Mouse (Mus musculus): ENCODE measurements around the gene Osm. TPM values are rescaled to one million over a fixed set of nuclear protein-coding genes. Genes with fewer than 3 reads are reported as not detected.

Gene Osm
- polyA plus RNA-seq, 1 experiment from 2014 or later: not detected

GRCm38 (mm10) chr11:4252886-4253285 lies 16.7 kb downstream of the Osm start:
- no peaks in the 10 kb centered on the region for H3K9me3 ChIP-seq
- H3K36me3 ChIP-seq (replicated peaks): no peaks in the 10 kb centered on the region
- H3K27ac ChIP-seq: no peak overlapping the region
- no peak for DNase-seq (ENCODE audit: extremely low spot score, low spot score)
- peaks cover 3% of the 10 kb centered on the region; the same call in 1 of the 2 replicates for H3K27me3 ChIP-seq (ENCODE audit: poor library complexity, severe bottlenecking)
- no peak overlapping the region for H3K4me3 ChIP-seq
- H3K4me1 ChIP-seq: no peaks in the 10 kb centered on the region
- 65% methylated on average over 2 of the region's 2 CpGs for WGBS

DNA sequence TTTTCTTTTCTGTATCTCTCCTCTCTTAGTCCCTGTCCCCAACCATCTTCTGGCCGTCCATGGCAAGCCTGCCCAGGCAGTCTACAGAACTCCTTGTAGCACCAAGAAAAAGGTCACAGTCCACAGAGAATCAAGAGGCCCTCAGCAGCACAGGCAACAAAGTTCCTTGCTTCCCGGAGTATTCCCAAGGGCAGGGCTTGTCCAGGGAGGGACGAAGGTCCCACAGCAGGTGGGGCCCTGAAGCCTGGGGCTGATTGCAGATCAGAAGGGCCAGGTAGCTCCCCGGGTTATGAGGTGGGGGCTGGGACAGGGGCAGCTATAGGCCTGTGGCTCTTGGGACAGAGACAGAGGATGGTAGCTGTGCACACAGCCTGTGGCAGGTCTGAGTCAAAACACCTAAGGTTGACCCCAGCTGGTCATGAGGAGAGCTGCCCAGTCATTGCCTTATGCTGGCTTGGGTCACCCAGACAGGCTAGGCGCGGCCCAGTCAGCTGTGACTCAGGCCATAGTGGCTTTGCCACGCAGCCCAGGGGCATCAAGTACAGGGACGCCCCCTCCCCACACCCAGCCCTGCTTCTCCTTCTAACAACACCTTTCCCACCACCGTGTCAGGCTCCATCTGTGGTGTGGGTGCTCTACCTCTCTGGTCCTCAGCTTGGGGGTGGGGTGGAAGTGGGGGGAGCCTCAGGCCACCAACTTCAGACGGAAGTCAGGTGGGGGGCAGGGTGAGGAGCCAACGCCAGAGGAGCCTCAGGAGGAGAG lies 20.8 kb downstream of the Osm start, which contains the start of gene Lif:
Gene Lif (plus strand): TSS at position 712 of the 762 bp plus-strand sequence.
- WGBS: 67% methylated on average over 11 of the region's 11 CpGs
- DNase-seq (ENCODE audit: extremely low spot score, low spot score): no peak
- Histone ChIP-seq H3K27me3 (ENCODE audit: poor library complexity, severe bottlenecking) (peaks cover 12% of the 10 kb centered on the region), H3K36me3 (replicated peaks) (no peaks in the 10 kb centered on the region), H3K9me3 (no peaks in the 10 kb centered on the region), H3K27ac (no peak within 1 kb of the TSS), H3K4me3 (no peak within 1 kb of the TSS; the same call in 1 of the 2 replicates), H3K4me1 (peaks cover 23% of the 10 kb centered on the region)

- DNase-seq (ENCODE audit: extremely low spot score, low spot score): no peak
- Histone ChIP-seq H3K4me3 (no peak overlapping the region), H3K27ac (no peak overlapping the region), H3K4me1 (peaks cover 29% of the 10 kb centered on the region), H3K27me3 (ENCODE audit: poor library complexity, severe bottlenecking) (peaks cover 19% of the 10 kb centered on the region), H3K36me3 (replicated peaks) (no peaks in the 10 kb centered on the region), H3K9me3 (no peaks in the 10 kb centered on the region)
- 55% methylated on average over 5 of the region's 5 CpGs for WGBS
These were observed 21.5 kb downstream of the Osm start for GRCm38 (mm10) chr11:4257756-4258155.

DNA sequence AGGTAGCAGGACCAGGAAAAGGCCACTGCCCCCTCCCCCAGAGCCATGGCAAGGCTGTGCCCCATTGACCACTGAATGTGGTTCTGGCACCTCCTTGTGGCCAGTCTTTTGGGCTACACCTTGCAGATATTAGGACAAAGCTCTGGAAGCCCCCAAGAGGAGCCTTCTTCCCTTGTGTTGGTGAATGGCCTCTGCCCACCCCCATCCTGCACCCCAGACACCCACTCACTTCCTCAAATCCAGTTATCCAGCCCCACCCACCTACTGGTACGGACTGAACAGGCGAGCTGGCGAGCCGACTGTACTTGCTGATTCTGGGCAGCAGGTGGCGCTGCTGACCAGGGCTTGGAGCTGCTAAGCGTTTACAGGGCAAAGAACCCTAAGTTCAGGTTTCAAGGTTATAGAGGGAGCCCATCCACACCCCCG lies 22.4 kb downstream of the Osm start:
- 2% methylated on average over 7 of the region's 7 CpGs for WGBS
- H3K36me3 ChIP-seq (replicated peaks): no peaks in the 10 kb centered on the region
- DNase-seq (ENCODE audit: extremely low spot score, low spot score): peak; percentile 79
- H3K4me1 ChIP-seq: peaks cover 38% of the 10 kb centered on the region
- H3K9me3 ChIP-seq: no peaks in the 10 kb centered on the region
- H3K27ac ChIP-seq: no peak overlapping the region
- peak overlapping the region; percentile 37 for H3K4me3 ChIP-seq
- peaks cover 28% of the 10 kb centered on the region for H3K27me3 ChIP-seq (ENCODE audit: poor library complexity, severe bottlenecking)

DNA sequence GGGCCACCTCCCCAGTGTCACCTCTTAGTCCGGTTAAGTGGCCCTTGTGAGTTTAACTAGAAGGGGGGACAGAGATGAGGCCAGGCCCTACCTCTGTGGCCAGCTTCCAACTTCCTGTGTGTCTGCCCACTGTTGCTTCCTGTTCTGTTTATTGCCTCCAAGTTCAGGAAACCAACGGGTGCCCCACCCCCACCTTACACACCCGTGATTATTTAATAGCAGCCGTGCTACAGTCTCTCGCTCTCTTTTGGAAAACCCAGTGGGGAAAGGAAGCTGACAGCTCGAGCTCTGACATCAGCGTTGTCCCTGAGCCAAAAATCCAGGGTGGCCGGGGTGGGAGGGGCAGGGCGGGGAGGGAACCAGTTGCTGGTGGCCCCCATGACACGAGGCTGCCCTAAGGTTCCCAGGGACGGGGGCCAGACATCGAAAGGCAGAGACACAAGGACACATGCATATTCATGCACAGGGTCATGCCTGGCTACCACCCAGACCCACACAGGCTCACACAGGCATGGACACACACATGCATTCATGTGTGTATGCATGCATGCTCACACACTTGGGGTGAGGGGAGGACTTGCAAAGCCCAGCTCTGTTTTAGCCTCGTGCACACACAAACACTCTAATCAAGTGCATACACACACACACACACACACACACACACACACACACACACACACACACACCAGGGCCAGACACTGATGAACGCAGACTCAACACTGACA lies 24.4 kb downstream of the Osm start:
- DNase-seq (ENCODE audit: extremely low spot score, low spot score): no peak
- no peak overlapping the region for H3K4me3 ChIP-seq
- WGBS: 76% methylated on average over 14 of the region's 14 CpGs
- peaks cover 43% of the 10 kb centered on the region for H3K4me1 ChIP-seq
- no peak overlapping the region for H3K27ac ChIP-seq
- H3K36me3 ChIP-seq (replicated peaks): no peaks in the 10 kb centered on the region
- no peaks in the 10 kb centered on the region for H3K9me3 ChIP-seq
- H3K27me3 ChIP-seq (ENCODE audit: poor library complexity, severe bottlenecking): peaks cover 48% of the 10 kb centered on the region

DNA sequence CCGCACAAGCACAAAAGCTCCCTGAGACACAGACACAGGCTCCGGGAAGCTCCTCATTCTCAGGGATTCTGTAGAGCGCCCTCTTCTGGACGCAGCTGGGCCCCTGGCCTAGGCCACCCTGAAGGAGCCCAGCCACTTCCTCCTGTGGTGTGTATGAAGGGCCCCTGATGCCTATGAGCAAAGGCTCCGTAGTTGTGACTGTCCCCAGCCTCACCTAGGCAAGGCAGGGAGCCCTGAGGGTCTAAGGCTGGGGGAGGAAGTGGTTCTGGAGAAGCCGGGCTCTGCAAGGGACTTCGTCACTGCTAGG lies 24.9 kb downstream of the Osm start:
- H3K27ac ChIP-seq: peak overlapping the region; percentile 35; the same call in 1 of the 2 replicates
- 43% methylated on average over 7 of the region's 7 CpGs for WGBS
- H3K4me3 ChIP-seq: no peak overlapping the region
- no peaks in the 10 kb centered on the region for H3K9me3 ChIP-seq
- no peaks in the 10 kb centered on the region for H3K36me3 ChIP-seq (replicated peaks)
- peaks cover 53% of the 10 kb centered on the region for H3K27me3 ChIP-seq (ENCODE audit: poor library complexity, severe bottlenecking)
- H3K4me1 ChIP-seq: peaks cover 48% of the 10 kb centered on the region
- DNase-seq (ENCODE audit: extremely low spot score, low spot score): peak; percentile 55

- no peak for DNase-seq (ENCODE audit: extremely low spot score, low spot score)
- WGBS: 49% methylated on average over 5 of the region's 5 CpGs
- H3K36me3 ChIP-seq (replicated peaks): no peaks in the 10 kb centered on the region
- no peak overlapping the region for H3K27ac ChIP-seq
- H3K27me3 ChIP-seq (ENCODE audit: poor library complexity, severe bottlenecking): peaks cover 61% of the 10 kb centered on the region
- H3K4me3 ChIP-seq: no peak overlapping the region
- no peaks in the 10 kb centered on the region for H3K9me3 ChIP-seq
- peaks cover 56% of the 10 kb centered on the region for H3K4me1 ChIP-seq
These were observed 25.7 kb downstream of the Osm start for GRCm38 (mm10) chr11:4261969-4262368.

GRCm38 (mm10) chr11:4262847-4263246 lies 26.6 kb downstream of the Osm start:
- H3K36me3 ChIP-seq (replicated peaks): no peaks in the 10 kb centered on the region
- 15% methylated on average over 7 of the region's 7 CpGs for WGBS
- peaks cover 67% of the 10 kb centered on the region for H3K27me3 ChIP-seq (ENCODE audit: poor library complexity, severe bottlenecking)
- no peak for DNase-seq (ENCODE audit: extremely low spot score, low spot score)
- no peaks in the 10 kb centered on the region for H3K9me3 ChIP-seq
- peaks cover 61% of the 10 kb centered on the region for H3K4me1 ChIP-seq
- no peak overlapping the region for H3K27ac ChIP-seq
- no peak overlapping the region for H3K4me3 ChIP-seq

- no peak overlapping the region for H3K4me3 ChIP-seq
- peaks cover 61% of the 10 kb centered on the region for H3K4me1 ChIP-seq
- WGBS: 50% methylated on average over 1 of the region's 1 CpGs
- DNase-seq (ENCODE audit: extremely low spot score, low spot score): no peak
- no peak overlapping the region for H3K27ac ChIP-seq
- no peaks in the 10 kb centered on the region for H3K36me3 ChIP-seq (replicated peaks)
- H3K27me3 ChIP-seq (ENCODE audit: poor library complexity, severe bottlenecking): peaks cover 71% of the 10 kb centered on the region
- H3K9me3 ChIP-seq: no peaks in the 10 kb centered on the region
These were observed 27.1 kb downstream of the Osm start for GRCm38 (mm10) chr11:4263296-4263695.

GRCm38 (mm10) chr11:4264066-4264465 lies 27.8 kb downstream of the Osm start:
- Histone ChIP-seq H3K27ac (no peak overlapping the region), H3K4me3 (no peak overlapping the region), H3K36me3 (replicated peaks) (no peaks in the 10 kb centered on the region), H3K9me3 (no peaks in the 10 kb centered on the region), H3K4me1 (peaks cover 56% of the 10 kb centered on the region), H3K27me3 (ENCODE audit: poor library complexity, severe bottlenecking) (peaks cover 79% of the 10 kb centered on the region)
- WGBS: 57% methylated on average over 7 of the region's 7 CpGs
- no peak for DNase-seq (ENCODE audit: extremely low spot score, low spot score)

- no peak for DNase-seq (ENCODE audit: extremely low spot score, low spot score)
- Histone ChIP-seq H3K27ac (peak overlapping the region; percentile 66), H3K4me3 (peak overlapping the region; percentile 61), H3K4me1 (peaks cover 52% of the 10 kb centered on the region), H3K36me3 (replicated peaks) (no peaks in the 10 kb centered on the region), H3K9me3 (no peaks in the 10 kb centered on the region), H3K27me3 (ENCODE audit: poor library complexity, severe bottlenecking) (peaks cover 98% of the 10 kb centered on the region)
- 1% methylated on average over 60 of the region's 61 CpGs for WGBS
These were observed 30.3 kb downstream of the Osm start for GRCm38 (mm10) chr11:4266271-4267201.

GRCm38 (mm10) chr11:4267202-4267578 lies 31.0 kb downstream of the Osm start:
- 6% methylated on average over 13 of the region's 13 CpGs for WGBS
- Histone ChIP-seq H3K4me1 (peaks cover 48% of the 10 kb centered on the region), H3K36me3 (replicated peaks) (no peaks in the 10 kb centered on the region), H3K9me3 (no peaks in the 10 kb centered on the region), H3K4me3 (peak overlapping the region; percentile 61), H3K27me3 (ENCODE audit: poor library complexity, severe bottlenecking) (peaks cover 99% of the 10 kb centered on the region), H3K27ac (no peak overlapping the region)
- no peak for DNase-seq (ENCODE audit: extremely low spot score, low spot score)
